Mouse (Mus musculus): ENCODE data around the gene Adam19. TPM values are rescaled to one million over a fixed set of nuclear protein-coding genes. Genes with fewer than 3 reads are reported as not detected.

Gene Adam19
- polyA plus RNA-seq, 1 experiment from 2014 or later: 8.3 TPM

Small RNA genes lying within 50 kb of the gene (microRNA-seq; reads per million reads assigned to microRNA genes)
- gene Mir7239 (not detected), gene Mir8100 (not detected)

Other genes starting within 250 kb of the Adam19 start
- gene Clint1, start 203.9 kb upstream of the Adam19 start, polyA plus RNA-seq (2014; fragmentation: Nextera tagmentation; extraction: Ambion mirVana): 42.7 and 45.5 TPM in 2 replicates
- 27.2 and 28.5 TPM in 2 replicates for gene Lsm11, start 111.1 kb upstream of the Adam19 start, polyA plus RNA-seq (2014; fragmentation: Nextera tagmentation; extraction: Ambion mirVana)
- 9.9 and 10.4 TPM in 2 replicates for gene Thg1l, start 100.5 kb upstream of the Adam19 start, polyA plus RNA-seq (2014; fragmentation: Nextera tagmentation; extraction: Ambion mirVana)
- 0.09 and 0.13 TPM in 2 replicates for gene Sox30, start 75.7 kb upstream of the Adam19 start, polyA plus RNA-seq (2014; fragmentation: Nextera tagmentation; extraction: Ambion mirVana)
- gene Gm12166, start 3.7 kb upstream of the Adam19 start, polyA plus RNA-seq (2014; fragmentation: Nextera tagmentation; extraction: Ambion mirVana): 5.6 and 6.0 TPM in 2 replicates
- 0.72 TPM in 1 of 2 replicates, not detected in the other for gene Nipal4, start 110.5 kb downstream of the Adam19 start, polyA plus RNA-seq (2014; fragmentation: Nextera tagmentation; extraction: Ambion mirVana)
- 7.9 and 8.7 TPM in 2 replicates for gene Fndc9, start 179.5 kb downstream of the Adam19 start, polyA plus RNA-seq (2014; fragmentation: Nextera tagmentation; extraction: Ambion mirVana)

Measured in midbrain, embryonic 14.5 days (tissue).